Comparison of ENCODE assay signal across 9 mouse cellular contexts in genomic region chr19:57491030-57491429, GRCm38 (mm10). TPM values are rescaled to one million over a fixed set of nuclear protein-coding genes. Genes with fewer than 3 reads are reported as not detected.
DNase-seq lines count a peak whose midpoint lies in the region; ATAC-seq and TF ChIP-seq lines count a peak whose summit lies in the region.
"Had no signal": no experiment of that assay in that cellular context is flagged by ENCODE, and none has a peak within 500 bp of the region (broad histone marks: within the 10 kb centered on the region; RNA-seq: fewer than 3 reads in every experiment).

No protein-coding gene starts in this region.

- no peak overlapping the region for H3K27ac ChIP-seq in liver, postnatal 0 days (ENCODE audit: low read depth)
- peak overlapping the region; percentile 61; the same call in 1 of the 2 replicates for H3K27ac ChIP-seq in embryonic facial prominence, embryonic 14.5 days (replicated peaks; ENCODE audit: low read depth, low read length)
- peak overlapping the region; percentile 62 for H3K27ac ChIP-seq in limb, embryonic 10.5 days
- H3K27ac ChIP-seq in neural tube, embryonic 15.5 days (replicated peaks): peak overlapping the region; percentile 3; the same call in 1 of the 2 replicates

- DNase-seq in liver: peak; percentile 35
- no peak for DNase-seq in liver, postnatal 0 days
- DNase-seq in embryonic facial prominence, embryonic 14.5 days (ENCODE audit: low spot score): peak; percentile 63
- peak; percentile 72 for DNase-seq in limb, embryonic 10.5 days (ENCODE audit: low spot score)
- DNase-seq in spleen, postnatal 14 days (ENCODE audit: low spot score in 2 of 2): no peak
- no peak for DNase-seq in frontal cortex, postnatal 14 days (ENCODE audit: low spot score in 2 of 2)

- ATAC-seq in liver, postnatal 0 days: no peak
- ATAC-seq in embryonic facial prominence, embryonic 14.5 days (ENCODE audit: low read depth): peak; percentile 82; the same call in 1 of the 2 replicates
- ATAC-seq in neural tube, embryonic 15.5 days (ENCODE audit: low FRiP score): peak; percentile 78; the same call in 1 of the 2 replicates

- no peaks in the 10 kb centered on the region for H3K27me3 ChIP-seq in liver, postnatal 0 days (ENCODE audit: insufficient read depth, low read length)
- no peaks in the 10 kb centered on the region for H3K27me3 ChIP-seq in embryonic facial prominence, embryonic 14.5 days (replicated peaks; ENCODE audit: control insufficient read depth, insufficient read depth, low read length)
- H3K27me3 ChIP-seq in limb, embryonic 10.5 days (ENCODE audit: low read depth, poor library complexity, severe bottlenecking): no peaks in the 10 kb centered on the region
- H3K27me3 ChIP-seq in neural tube, embryonic 15.5 days (replicated peaks): no peaks in the 10 kb centered on the region
- H3K27me3 ChIP-seq: heart, embryonic 12.5 days; megakaryocyte, embryonic 14.5 days had no signal

- H3K4me2 ChIP-seq in liver, postnatal 0 days (ENCODE audit: low read depth, low read length): no peak overlapping the region
- H3K4me2 ChIP-seq in embryonic facial prominence, embryonic 14.5 days (ENCODE audit: low read depth, low read length): peak overlapping the region; percentile 13; the same call in 1 of the 2 replicates
- peak overlapping the region; percentile 25 for H3K4me2 ChIP-seq in neural tube, embryonic 15.5 days
- H3K4me2 ChIP-seq: heart, embryonic 12.5 days had no signal

- H3K9me3 ChIP-seq in liver, postnatal 0 days (ENCODE audit: low read length): no peaks in the 10 kb centered on the region
- H3K9me3 ChIP-seq in embryonic facial prominence, embryonic 14.5 days (ENCODE audit: control insufficient read depth, low read length): no peaks in the 10 kb centered on the region
- no peaks in the 10 kb centered on the region for H3K9me3 ChIP-seq in limb, embryonic 10.5 days (replicated peaks)
- H3K9me3 ChIP-seq in neural tube, embryonic 15.5 days (replicated peaks): no peaks in the 10 kb centered on the region
- H3K9me3 ChIP-seq: megakaryocyte, embryonic 14.5 days had no signal

- 59% methylated on average over 8 of the region's 8 CpGs for WGBS in liver, postnatal 0 days (ENCODE audit: insufficient replicate concordance)
- WGBS in embryonic facial prominence, embryonic 14.5 days: 13% methylated on average over 8 of the region's 8 CpGs
- 7% methylated on average over 8 of the region's 8 CpGs for WGBS in limb, embryonic 10.5 days
- whole genome bisulfite sequencing in neural tube, embryonic 15.5 days: 6% methylated on average over 8 of the region's 8 CpGs

- no peak for TF ChIP-seq EP300 in liver, postnatal 0 days (IDR thresholded peaks at IDR 0.05; ENCODE audit: low read depth)

- no peaks in the 10 kb centered on the region for H3K36me3 ChIP-seq in liver, postnatal 0 days (replicated peaks; ENCODE audit: insufficient read depth, low read length)
- 0 out of 2 replicates have a peak, but pooled peaks cover 4% of the 10 kb centered on the region for H3K36me3 ChIP-seq in embryonic facial prominence, embryonic 14.5 days (ENCODE audit: control insufficient read depth, insufficient read depth, low read length)
- peaks cover 5% of the 10 kb centered on the region; the same call in 1 of the 2 replicates for H3K36me3 ChIP-seq in limb, embryonic 10.5 days
- H3K36me3 ChIP-seq in neural tube, embryonic 15.5 days: no peaks in the 10 kb centered on the region

- no peak overlapping the region for H3K9ac ChIP-seq in liver, postnatal 0 days (replicated peaks)
- 0 out of 2 replicates have a peak overlapping the region, but pooled peaks have one; percentile 19 for H3K9ac ChIP-seq in embryonic facial prominence, embryonic 14.5 days (ENCODE audit: low read depth, low read length)
- H3K9ac ChIP-seq in neural tube, embryonic 15.5 days (replicated peaks): no peak overlapping the region
- H3K9ac ChIP-seq: heart, embryonic 12.5 days had no signal

- H3K4me3 ChIP-seq in liver, postnatal 0 days (ENCODE audit: low read depth, low read length): no peak overlapping the region
- no peak overlapping the region for H3K4me3 ChIP-seq in embryonic facial prominence, embryonic 14.5 days (ENCODE audit: low read depth, low read length)
- H3K4me3 ChIP-seq in limb, embryonic 10.5 days: no peak overlapping the region
- H3K4me3 ChIP-seq in neural tube, embryonic 15.5 days (replicated peaks): no peak overlapping the region
- H3K4me3 ChIP-seq: heart, embryonic 12.5 days; megakaryocyte, embryonic 14.5 days had no signal

- no peaks in the 10 kb centered on the region for H3K4me1 ChIP-seq in liver, postnatal 0 days (ENCODE audit: insufficient read depth)
- peaks cover 19% of the 10 kb centered on the region for H3K4me1 ChIP-seq in embryonic facial prominence, embryonic 14.5 days (ENCODE audit: control insufficient read depth, insufficient read depth, low read length)
- peaks cover 52% of the 10 kb centered on the region for H3K4me1 ChIP-seq in limb, embryonic 10.5 days
- peaks cover 20% of the 10 kb centered on the region for H3K4me1 ChIP-seq in neural tube, embryonic 15.5 days
- H3K4me1 ChIP-seq: heart, embryonic 12.5 days; megakaryocyte, embryonic 14.5 days had no signal

- TF ChIP-seq CTCF in liver, postnatal 0 days (IDR thresholded peaks at IDR 0.05; ENCODE audit: low read depth): no peak

RNA-seq across cellular contexts. Expression of gene Trub1, which starts 38.3 kb away (rescaled TPM):
- polyA plus RNA-seq in liver, postnatal 0 days (2015; fragmentation: Nextera tagmentation; extraction: Ambion mirVana): 7.7 and 8.6 TPM in 2 replicates
- polyA plus RNA-seq in embryonic facial prominence, embryonic 14.5 days (2014; fragmentation: Nextera tagmentation; extraction: Ambion mirVana): 19.8 and 22.6 TPM in 2 replicates
- polyA plus RNA-seq in limb, embryonic 10.5 days (2016; fragmentation: Nextera tagmentation; extraction: Ambion mirVana): 25.2 and 26.5 TPM in 2 replicates
- 14.9 and 17.8 TPM in 2 replicates for polyA plus RNA-seq in neural tube, embryonic 15.5 days (2015; fragmentation: Nextera tagmentation; extraction: Ambion mirVana)

Comparison
In these comparisons a context has a peak if more than half of its experiments do, and no peak if none do; other contexts are left out.
1. DNase-seq: peak in liver (single experiment), embryonic facial prominence, embryonic 14.5 days (single experiment) and limb, embryonic 10.5 days (single experiment); none in liver, postnatal 0 days (single experiment), spleen, postnatal 14 days (0 of 2) and frontal cortex, postnatal 14 days (0 of 2).